Mouse (Mus musculus) B cell, adult 2 months (primary cell): ENCODE measurements around the gene Adgra3.

ENCODE experiments used
- DNase-seq, 2 experiments: peaks; one replicate each; pipeline ENCODE4 v3.0.0; 2022

Adgra3 gene

DNA sequence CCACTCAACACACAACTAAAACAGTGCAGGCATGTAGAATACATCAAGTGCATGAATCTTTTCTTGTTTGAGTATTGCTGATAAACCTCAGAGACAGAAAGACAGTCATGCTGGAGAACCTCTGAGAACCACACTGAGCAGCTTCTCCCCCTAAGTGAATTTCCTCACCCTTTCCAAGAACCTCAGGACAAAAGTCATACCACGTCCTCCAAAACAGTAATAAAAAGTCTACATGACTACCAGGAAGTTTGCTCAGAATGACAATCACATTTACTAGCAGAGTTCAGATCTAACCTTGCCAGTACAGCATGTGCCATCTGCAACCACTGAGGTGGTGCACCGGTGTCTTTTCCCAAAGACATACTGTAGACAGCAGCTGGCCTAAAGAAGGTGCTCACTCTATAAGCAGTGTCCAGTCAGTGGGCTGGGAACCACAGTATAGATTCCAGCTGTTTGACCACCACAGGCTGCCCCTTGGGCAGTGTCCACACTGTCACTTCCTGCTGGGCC, 27.0 kb downstream of the Adgra3 start:
- DNase-seq: no peak

DNA sequence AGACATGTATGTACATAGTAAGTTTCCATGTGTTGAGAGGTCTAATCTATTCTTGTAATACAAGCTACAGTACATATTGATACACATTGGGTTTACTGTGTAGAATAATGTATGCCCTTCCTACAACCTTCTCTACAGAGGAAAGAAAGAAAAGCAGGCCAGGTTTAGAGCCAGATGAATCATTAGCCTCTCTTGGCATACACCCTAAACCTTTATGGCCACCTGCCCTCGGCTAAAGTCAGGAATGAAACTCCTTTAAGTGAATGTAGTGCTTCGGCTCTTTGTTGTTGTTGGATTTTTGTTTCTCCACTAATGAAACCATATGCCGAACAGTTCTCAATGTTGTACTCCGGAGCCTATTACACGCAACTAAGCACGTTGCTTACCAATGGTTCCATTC, 27.5 kb downstream of the Adgra3 start:
- DNase-seq: no peak

- DNase-seq: no peak
Observed at GRCm38 (mm10) chr5:50029662-50030061, 29.1 kb downstream of the Adgra3 start.

- DNase-seq: no peak
Observed at GRCm38 (mm10) chr5:50027561-50027960, 31.2 kb downstream of the Adgra3 start.

DNA sequence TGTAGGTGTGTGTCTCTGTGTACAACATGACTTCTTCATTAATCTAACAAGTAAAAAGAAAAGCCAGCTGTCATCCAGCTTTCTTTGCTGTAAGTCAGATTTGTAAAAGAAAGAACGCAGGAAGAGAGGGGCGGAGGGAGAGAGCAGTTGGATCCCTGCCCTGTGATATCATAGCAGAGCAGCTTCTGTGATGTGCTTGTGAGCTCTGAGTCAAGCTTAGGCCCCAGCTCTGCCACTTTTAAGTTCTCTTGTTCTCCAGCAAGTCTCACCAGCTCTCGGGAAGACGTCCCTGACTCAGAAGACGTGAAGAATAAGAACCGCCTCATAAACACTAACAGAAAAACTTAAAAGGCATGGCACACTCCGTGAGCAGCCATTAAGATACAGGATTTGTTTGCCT, 31.8 kb downstream of the Adgra3 start:
- no peak for DNase-seq

DNA sequence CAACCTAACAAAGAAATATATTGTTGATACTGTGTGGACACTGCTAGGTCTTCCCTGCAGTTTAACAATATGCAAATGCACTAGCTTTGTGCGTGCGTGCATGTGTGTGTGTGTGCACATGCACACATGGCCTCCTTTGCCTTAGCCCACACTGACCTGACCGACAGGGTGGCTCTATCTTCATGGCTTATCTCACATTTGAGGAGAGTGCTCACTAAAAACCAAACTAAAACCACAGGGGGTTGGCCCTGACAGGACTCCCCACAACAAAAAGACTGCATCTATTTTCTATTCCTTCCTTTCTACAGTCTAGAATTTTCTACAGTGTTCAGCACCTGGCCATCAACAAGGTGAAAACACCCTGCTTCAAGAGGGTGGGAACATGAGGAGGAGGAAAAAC, 32.7 kb downstream of the Adgra3 start:
- DNase-seq: no peak

DNA sequence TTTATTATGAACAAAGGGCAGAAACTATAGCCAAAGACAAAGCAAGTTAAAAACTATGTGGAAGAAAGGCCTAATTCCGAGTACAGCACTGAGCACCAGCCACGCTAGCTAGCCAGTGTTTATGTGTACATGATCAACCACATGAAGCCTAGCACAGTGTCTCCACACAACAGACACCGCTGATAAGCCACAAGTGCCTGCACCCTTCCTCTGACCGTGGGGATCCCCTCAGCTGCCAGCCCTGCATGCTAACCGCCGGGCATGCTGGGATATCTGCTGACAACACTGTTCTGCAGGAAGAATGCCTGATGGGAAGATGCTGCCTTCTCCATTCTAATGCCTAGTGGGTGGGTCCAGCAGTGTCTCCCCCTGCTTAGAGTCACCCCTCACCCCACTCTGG, 34.7 kb downstream of the Adgra3 start:
- no peak for DNase-seq

GRCm38 (mm10) chr5:50015987-50016587, 42.7 kb downstream of the Adgra3 start:
- DNase-seq: no peak

DNA sequence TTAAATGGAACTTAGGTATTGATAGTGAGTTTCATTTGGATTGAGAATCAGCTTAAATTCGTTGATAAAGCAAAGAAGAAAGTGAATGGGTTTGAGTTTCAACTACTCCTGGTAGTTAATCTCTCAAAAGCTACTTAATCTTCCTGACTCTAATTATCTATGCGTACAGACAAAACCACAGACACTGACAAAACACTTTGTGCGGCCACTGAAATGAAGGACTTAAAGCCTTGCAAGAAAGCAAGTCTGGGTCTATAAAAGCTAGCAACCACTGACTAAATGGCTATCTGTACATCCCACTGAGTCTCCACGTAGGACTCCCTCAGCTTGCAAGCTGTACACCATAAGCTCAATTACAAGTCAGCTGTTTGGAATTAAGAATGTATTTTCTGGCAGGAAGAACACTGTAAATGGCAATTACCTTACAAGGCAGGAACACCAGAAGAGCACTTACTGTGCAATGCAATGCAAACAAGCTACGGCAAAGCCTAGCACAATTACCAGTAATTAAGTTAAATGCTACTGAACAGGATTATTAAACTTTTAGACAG, 43.6 kb downstream of the Adgra3 start:
- no peak for DNase-seq

- no peak for DNase-seq
Observed at GRCm38 (mm10) chr5:50014658-50015057, 44.1 kb downstream of the Adgra3 start.

- DNase-seq: no peak
Observed at GRCm38 (mm10) chr5:50013965-50014364, 44.8 kb downstream of the Adgra3 start.

GRCm38 (mm10) chr5:50008841-50009240, 50.0 kb downstream of the Adgra3 start:
- no peak for DNase-seq

GRCm38 (mm10) chr5:50006915-50007658, 51.7 kb downstream of the Adgra3 start:
- no peak for DNase-seq

DNA sequence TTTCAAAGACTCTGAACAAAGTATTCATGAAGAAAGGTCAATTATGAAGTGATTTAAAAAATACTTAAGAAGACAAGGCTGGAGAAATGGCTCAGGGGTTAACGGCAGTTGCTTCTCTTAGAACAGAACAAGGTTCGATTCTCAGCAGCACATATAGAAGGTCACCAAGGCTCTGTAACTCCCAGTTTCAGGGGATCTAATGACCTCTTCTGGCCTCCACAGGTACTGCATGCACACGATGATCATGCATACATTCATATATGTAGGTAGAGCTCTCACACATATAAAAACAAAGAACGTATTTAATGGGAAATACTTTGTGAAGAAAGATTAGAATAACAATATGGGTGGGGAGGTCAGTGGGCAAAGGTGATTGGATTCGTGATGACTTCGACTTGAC, 56.5 kb downstream of the Adgra3 start:
- DNase-seq: no peak

GRCm38 (mm10) chr5:49999764-50000163, 59.0 kb downstream of the Adgra3 start:
- DNase-seq: no peak

DNA sequence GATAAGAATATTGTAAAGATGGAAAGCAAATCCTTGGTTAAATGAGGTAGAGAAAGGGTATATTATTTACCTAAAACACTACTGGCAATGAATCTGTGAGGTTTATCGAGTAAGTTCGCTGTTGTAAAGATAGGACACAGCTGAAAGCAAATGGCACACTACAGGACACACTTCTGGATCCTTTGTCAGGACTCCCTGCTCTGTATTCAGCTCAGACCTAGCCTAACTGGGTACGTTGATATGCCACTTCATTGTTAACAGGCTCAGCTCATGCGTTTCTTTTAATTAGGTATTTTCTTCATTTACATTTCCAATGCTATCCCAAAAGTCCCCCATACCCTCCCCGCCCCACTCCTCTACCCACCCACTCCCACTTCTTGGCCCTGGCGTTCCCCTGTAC, 61.8 kb downstream of the Adgra3 start:
- no peak for DNase-seq

GRCm38 (mm10) chr5:49996457-49996856, 62.3 kb downstream of the Adgra3 start:
- no peak for DNase-seq

DNA sequence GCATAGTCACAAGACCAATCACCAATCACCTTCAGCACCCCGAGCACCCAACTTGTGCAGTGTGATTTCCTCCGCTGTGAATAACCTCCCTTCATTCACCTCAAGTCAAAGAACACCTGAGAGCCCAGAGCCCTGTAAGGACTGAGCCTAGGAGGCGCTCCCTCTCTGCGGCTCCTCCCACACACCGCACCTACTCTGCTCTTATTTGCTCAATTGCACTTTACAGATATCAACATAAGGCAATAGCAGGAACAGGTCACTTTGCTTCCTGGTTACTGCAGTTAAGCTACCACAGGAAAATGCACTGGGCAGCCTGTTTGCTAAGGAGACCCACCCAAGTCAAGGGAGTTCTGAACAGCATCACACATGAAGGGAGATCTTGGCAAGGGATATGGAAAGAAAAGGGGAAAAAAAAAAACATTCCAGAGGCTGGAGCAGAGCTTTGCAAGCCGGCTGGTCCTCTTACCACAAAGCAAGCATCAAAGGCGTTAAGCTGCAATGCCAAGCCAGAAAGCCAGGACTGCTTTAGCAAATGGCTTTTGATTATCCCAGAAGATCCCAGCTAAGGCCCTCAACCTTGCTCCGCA, 68.0 kb downstream of the Adgra3 start:
- no peak for DNase-seq

- DNase-seq: no peak
Observed at GRCm38 (mm10) chr5:49988015-49988798, 70.6 kb downstream of the Adgra3 start.

DNA sequence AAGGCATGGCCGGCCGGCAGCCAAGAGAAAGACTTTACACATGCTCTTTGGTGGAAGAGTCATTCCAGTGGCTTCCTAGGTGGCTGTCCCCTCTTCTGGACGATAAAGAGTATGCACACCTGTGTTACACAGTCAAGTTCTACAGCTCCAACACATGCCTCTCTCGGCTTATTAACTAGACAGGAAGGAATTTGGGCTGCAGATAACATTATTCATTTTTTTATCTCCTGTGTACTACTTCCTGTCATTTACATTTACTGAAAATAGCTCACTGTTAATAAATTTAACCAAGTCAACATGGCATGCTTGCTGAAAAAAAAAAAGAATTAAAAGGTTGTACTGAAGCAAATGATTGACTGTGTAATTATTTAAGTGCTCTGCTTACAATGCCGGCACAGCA, 78.1 kb downstream of the Adgra3 start:
- no peak for DNase-seq

DNA sequence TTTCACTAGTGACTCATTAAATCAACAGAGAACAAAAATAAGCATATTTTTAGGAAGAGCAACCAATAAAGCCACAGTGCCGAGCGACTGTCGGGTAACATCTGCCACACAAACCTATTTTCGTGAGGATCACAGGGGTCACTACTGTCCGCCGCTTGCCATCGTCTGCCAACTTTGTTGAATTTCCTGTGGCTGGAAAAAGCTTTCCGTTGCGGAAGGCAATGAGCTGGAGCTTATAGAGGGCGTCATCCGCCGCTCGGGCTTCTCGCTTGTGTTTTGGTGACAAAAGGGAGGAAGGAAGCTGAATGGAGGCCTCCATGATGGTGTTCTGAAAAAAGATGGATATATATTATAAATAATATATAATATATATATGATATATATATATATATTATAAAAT, 79.6 kb downstream of the Adgra3 start:
- DNase-seq: no peak

DNA sequence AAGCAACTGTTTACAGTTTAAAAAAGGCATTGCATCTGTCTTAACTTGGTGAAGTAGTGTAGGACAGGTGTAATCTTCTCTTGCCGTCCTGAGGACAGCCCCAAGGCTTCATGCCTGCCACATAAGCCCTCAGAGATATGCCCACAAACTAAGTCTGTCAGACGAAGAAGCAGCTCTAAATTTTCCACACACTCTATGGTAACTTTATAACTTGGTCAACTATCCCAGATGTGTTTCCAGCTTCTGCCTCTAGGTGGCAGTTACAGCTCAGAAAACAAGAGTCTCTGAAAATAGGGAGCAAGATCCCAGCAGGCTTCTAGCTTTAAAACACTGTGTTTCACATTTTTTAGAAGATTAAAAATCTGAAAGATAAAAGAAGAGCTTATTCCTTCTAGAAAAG, 82.8 kb downstream of the Adgra3 start:
- no peak for DNase-seq

DNA sequence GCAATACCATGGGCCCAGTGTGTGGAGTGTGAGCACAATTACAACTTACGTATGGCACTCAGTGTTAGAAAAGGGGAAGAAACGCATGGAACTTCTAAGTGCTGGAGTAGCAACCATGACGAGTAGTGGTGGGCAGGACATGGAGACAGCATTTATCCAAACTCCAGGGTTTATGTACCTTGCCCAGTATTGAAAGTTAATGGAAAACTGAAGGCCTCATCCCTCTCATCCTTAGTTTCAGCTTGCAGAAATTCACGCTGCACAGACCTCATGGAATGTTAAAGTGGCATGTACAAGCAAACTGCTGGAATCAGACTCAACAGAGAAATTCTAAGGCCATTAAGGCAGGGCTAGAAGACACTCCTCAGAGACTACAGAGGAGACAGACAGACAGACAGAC, 84.6 kb downstream of the Adgra3 start:
- DNase-seq: no peak
